ENCODE assay signal across 8 mouse cellular contexts in genomic region chr19:12596290-12597072, GRCm38 (mm10). TPM values are rescaled to one million over a fixed set of nuclear protein-coding genes. Genes with fewer than 3 reads are reported as not detected.
DNase-seq lines count a peak whose midpoint lies in the region; ATAC-seq and TF ChIP-seq lines count a peak whose summit lies in the region.

No protein-coding gene starts in this region.

- no peak for DNase-seq in layer of hippocampus, adult 2 months (ENCODE audit: low spot score in 2 of 2)
- no peak for DNase-seq in layer of hippocampus, postnatal 10 days (ENCODE audit: low spot score in 2 of 2)
- peak; percentile 53 for DNase-seq in midbrain, embryonic 14.5 days
- DNase-seq in T-cell, adult 2 months (ENCODE audit: low spot score), result no peak

- peaks cover 11% of the 10 kb centered on the region for H3K4me1 ChIP-seq in bone marrow macrophage, adult 2 months (ENCODE audit: control insufficient read depth, insufficient read depth, low read length)
- no peaks in the 10 kb centered on the region; the same call in 1 of the 2 replicates for H3K4me1 ChIP-seq in embryonic facial prominence, embryonic 12.5 days
- H3K4me1 ChIP-seq in kidney, embryonic 14.5 days (ENCODE audit: control insufficient read depth, insufficient read depth, low read length), result no peaks in the 10 kb centered on the region
- H3K4me1 ChIP-seq in midbrain, embryonic 14.5 days (ENCODE audit: control insufficient read depth, insufficient read depth, low read length), result 0 out of 2 replicates have a peak, but pooled peaks cover 6% of the 10 kb centered on the region

- H3K9me3 ChIP-seq in embryonic facial prominence, embryonic 12.5 days, result no peaks in the 10 kb centered on the region
- no peaks in the 10 kb centered on the region for H3K9me3 ChIP-seq in kidney, embryonic 14.5 days (ENCODE audit: control insufficient read depth, low read length)
- no peaks in the 10 kb centered on the region for H3K9me3 ChIP-seq in midbrain, embryonic 14.5 days (ENCODE audit: control insufficient read depth, low read length)

- H3K36me3 ChIP-seq in embryonic facial prominence, embryonic 12.5 days, result no peaks in the 10 kb centered on the region
- no peaks in the 10 kb centered on the region for H3K36me3 ChIP-seq in kidney, embryonic 14.5 days (ENCODE audit: control insufficient read depth, insufficient read depth, low read length)
- no peaks in the 10 kb centered on the region for H3K36me3 ChIP-seq in midbrain, embryonic 14.5 days (ENCODE audit: control insufficient read depth, insufficient read depth, low read length)

- peak; percentile 58; the same call in 1 of the 2 replicates for ATAC-seq in embryonic facial prominence, embryonic 12.5 days (ENCODE audit: insufficient number of reproducible peaks, insufficient read depth, low FRiP score, low TSS enrichment)
- peak; percentile 60 for ATAC-seq in kidney, embryonic 14.5 days (ENCODE audit: low FRiP score, low TSS enrichment)
- ATAC-seq in midbrain, embryonic 14.5 days (ENCODE audit: low FRiP score, low TSS enrichment), result peak; percentile 46
- no peak for ATAC-seq in activated CD4-positive, CD25-positive, alpha-beta regulatory T cell, adult 4 months

- no peak for TF ChIP-seq CTCF in layer of hippocampus, adult 2 months (conservative IDR thresholded peaks at IDR 0.05)
- no peak for TF ChIP-seq CTCF in bone marrow macrophage, adult 2 months (IDR thresholded peaks at IDR 0.05; ENCODE audit: low read depth, low read length)

- 15% methylated on average over 23 of the region's 23 CpGs for WGBS in embryonic facial prominence, embryonic 12.5 days
- 17% methylated on average over 23 of the region's 23 CpGs for WGBS in kidney, embryonic 14.5 days
- WGBS in midbrain, embryonic 14.5 days, result 18% methylated on average over 23 of the region's 23 CpGs

- TF ChIP-seq POLR2A in bone marrow macrophage, adult 2 months (IDR thresholded peaks at IDR 0.05; ENCODE audit: borderline replicate concordance, low read depth, low read length), result no peak

- 0 out of 2 replicates have a peak, but pooled peaks cover 6% of the 10 kb centered on the region for H3K27me3 ChIP-seq in embryonic facial prominence, embryonic 12.5 days
- H3K27me3 ChIP-seq in kidney, embryonic 14.5 days (ENCODE audit: control insufficient read depth, insufficient read depth, low read length), result peaks cover 2% of the 10 kb centered on the region; the same call in 1 of the 2 replicates
- H3K27me3 ChIP-seq in midbrain, embryonic 14.5 days (ENCODE audit: control insufficient read depth, insufficient read depth, low read length), result no peaks in the 10 kb centered on the region

- peak overlapping the region; percentile 51 for H3K9ac ChIP-seq in embryonic facial prominence, embryonic 12.5 days
- H3K9ac ChIP-seq in kidney, embryonic 14.5 days (ENCODE audit: low read depth, low read length), result peak overlapping the region; percentile 69
- H3K9ac ChIP-seq in midbrain, embryonic 14.5 days (replicated peaks; ENCODE audit: low read length), result peak overlapping the region; percentile 81

- peak overlapping the region; percentile 99 for H3K4me2 ChIP-seq in embryonic facial prominence, embryonic 12.5 days (replicated peaks)
- H3K4me2 ChIP-seq in kidney, embryonic 14.5 days (replicated peaks; ENCODE audit: low read depth, low read length), result peak overlapping the region; percentile 98
- peak overlapping the region; percentile 93 for H3K4me2 ChIP-seq in midbrain, embryonic 14.5 days (ENCODE audit: low read length)

- peak overlapping the region; percentile 83 for H3K27ac ChIP-seq in layer of hippocampus, adult 2 months
- no peak overlapping the region for H3K27ac ChIP-seq in bone marrow macrophage, adult 2 months (ENCODE audit: insufficient read depth, low read depth, low read length)
- no peak overlapping the region for H3K27ac ChIP-seq in embryonic facial prominence, embryonic 12.5 days
- H3K27ac ChIP-seq in kidney, embryonic 14.5 days (ENCODE audit: low read depth, low read length), result peak overlapping the region; percentile 69
- peak overlapping the region; percentile 83 for H3K27ac ChIP-seq in midbrain, embryonic 14.5 days (replicated peaks; ENCODE audit: low read depth, low read length)

- H3K4me3 ChIP-seq in layer of hippocampus, adult 2 months, result peak overlapping the region; percentile 82
- H3K4me3 ChIP-seq in bone marrow macrophage, adult 2 months (ENCODE audit: insufficient read depth, low read length), result peak overlapping the region; percentile 72
- peak overlapping the region; percentile 65 for H3K4me3 ChIP-seq in embryonic facial prominence, embryonic 12.5 days
- peak overlapping the region; percentile 66 for H3K4me3 ChIP-seq in kidney, embryonic 14.5 days (ENCODE audit: low read length)
- H3K4me3 ChIP-seq in midbrain, embryonic 14.5 days (replicated peaks; ENCODE audit: low read depth, low read length), result peak overlapping the region; percentile 73

RNA-seq across cellular contexts. Expression of gene Gm4952, which starts 3.3 kb away (rescaled TPM):
- not detected for total RNA-seq in layer of hippocampus, adult 2 months (2021)
- total RNA-seq in layer of hippocampus, postnatal 10 days (2021), result under 1 TPM; 0.29 to 0.30 TPM
- polyA plus RNA-seq in bone marrow macrophage, adult 2 months (2012; ENCODE audit: insufficient read depth, insufficient read length, missing spikeins), result not detected in 2 replicates
- 0.06 and 0.10 TPM in 2 replicates for polyA plus RNA-seq in embryonic facial prominence, embryonic 12.5 days (2016; fragmentation: Nextera tagmentation; extraction: Ambion mirVana)
- polyA plus RNA-seq in kidney, embryonic 14.5 days (2014; fragmentation: Nextera tagmentation; extraction: Ambion mirVana), result 0.09 TPM in 2 replicates
- polyA plus RNA-seq in midbrain, embryonic 14.5 days (2014; fragmentation: Nextera tagmentation; extraction: Ambion mirVana), result 0.12 TPM in 1 of 2 replicates, not detected in the other
- not detected for polyA plus RNA-seq in activated CD4-positive, CD25-positive, alpha-beta regulatory T cell, adult 4 months (2017; shearing (Covaris generic))

RNA-seq across cellular contexts. Expression of gene Glyat, which starts 36.6 kb away (rescaled TPM):
- total RNA-seq in layer of hippocampus, adult 2 months (2021), result under 1 TPM in 1 of 2 experiments, not detected in 1; 0.20 TPM
- total RNA-seq in layer of hippocampus, postnatal 10 days (2021), result under 1 TPM in 1 of 2 experiments, not detected in 1; 0.23 TPM
- not detected in 2 replicates for polyA plus RNA-seq in bone marrow macrophage, adult 2 months (2012; ENCODE audit: insufficient read depth, insufficient read length, missing spikeins)
- polyA plus RNA-seq in embryonic facial prominence, embryonic 12.5 days (2016; fragmentation: Nextera tagmentation; extraction: Ambion mirVana), result not detected in 2 replicates
- 4.3 and 4.4 TPM in 2 replicates for polyA plus RNA-seq in kidney, embryonic 14.5 days (2014; fragmentation: Nextera tagmentation; extraction: Ambion mirVana)
- not detected in 2 replicates for polyA plus RNA-seq in midbrain, embryonic 14.5 days (2014; fragmentation: Nextera tagmentation; extraction: Ambion mirVana)
- polyA plus RNA-seq in activated CD4-positive, CD25-positive, alpha-beta regulatory T cell, adult 4 months (2017; shearing (Covaris generic)), result not detected

RNA-seq across cellular contexts. Expression of gene Fam111a, which starts 50.9 kb away (rescaled TPM):
- total RNA-seq in layer of hippocampus, adult 2 months (2021), result 1 to 10 TPM; 1.5 to 2.0 TPM
- total RNA-seq in layer of hippocampus, postnatal 10 days (2021), result 1 to 10 TPM; 3.9 to 4.1 TPM
- polyA plus RNA-seq in bone marrow macrophage, adult 2 months (2012; ENCODE audit: insufficient read depth, insufficient read length, missing spikeins), result 101 and 108 TPM in 2 replicates
- 21.6 and 23.4 TPM in 2 replicates for polyA plus RNA-seq in embryonic facial prominence, embryonic 12.5 days (2016; fragmentation: Nextera tagmentation; extraction: Ambion mirVana)
- polyA plus RNA-seq in kidney, embryonic 14.5 days (2014; fragmentation: Nextera tagmentation; extraction: Ambion mirVana), result 28.8 and 29.3 TPM in 2 replicates
- 4.5 and 8.3 TPM in 2 replicates for polyA plus RNA-seq in midbrain, embryonic 14.5 days (2014; fragmentation: Nextera tagmentation; extraction: Ambion mirVana)
- polyA plus RNA-seq in activated CD4-positive, CD25-positive, alpha-beta regulatory T cell, adult 4 months (2017; shearing (Covaris generic)), result 10 to 100 TPM; 41.0 to 41.8 TPM

Comparison
In these comparisons a context has a peak if more than half of its experiments do, and no peak if none do; other contexts are left out.
1. H3K27ac ChIP-seq: peak in layer of hippocampus, adult 2 months (single experiment), kidney, embryonic 14.5 days (single experiment) and midbrain, embryonic 14.5 days (single experiment); none in bone marrow macrophage, adult 2 months (single experiment) and embryonic facial prominence, embryonic 12.5 days (single experiment).
2. Peak in every context shown above with its lines, with median percentiles within 50 percentile points of each other: H3K4me3 ChIP-seq, H3K4me2 ChIP-seq and H3K9ac ChIP-seq.